Mouse (Mus musculus) midbrain, postnatal 0 days (tissue): ENCODE data around the gene Ttc39b. TPM values are rescaled to one million over a fixed set of nuclear protein-coding genes. Genes with fewer than 3 reads are reported as not detected.
A peak's percentile ranks its signal among the peaks of the same experiment; 100 is the strongest.

Experiments used
- ATAC-seq: fragments of 200-750 bp; cut with Nextera tagmentation; 2 replicates; pipeline ENCODE4 v1.8.0; 2017; ENCODE audit warnings: moderate number of reproducible peaks, mild to moderate bottlenecking, moderate TSS enrichment, moderate library complexity; ENCODE audit not compliant: low FRiP score
- DNase-seq: peaks from one replicate; pipeline ENCODE4 v3.0.0-alpha.2; 2015; ENCODE audit warnings: low spot score
- H3K27ac ChIP-seq: fragments of 300-500 bp; sonication (generic); 2 replicates; pipeline ENCODE4 v1.5.1; 2014; ENCODE audit warnings: low read depth, mild to moderate bottlenecking, low read length, mixed read lengths
- H3K27me3 ChIP-seq: fragments of 300-500 bp; sonication (generic); 2 replicates; pipeline ENCODE4 v1.6.1; 2014; ENCODE audit warnings: low read length, control low read depth, mixed read lengths; ENCODE audit not compliant: insufficient read depth
- H3K36me3 ChIP-seq: fragments of 300-500 bp; sonication (generic); 2 replicates; pipeline ENCODE4 v1.6.1; 2014; ENCODE audit warnings: low read length, control low read depth, mixed read lengths; ENCODE audit not compliant: insufficient read depth
- H3K4me1 ChIP-seq: fragments of 300-500 bp; sonication (generic); 2 replicates; pipeline ENCODE4 v1.6.1; 2014; ENCODE audit warnings: mild to moderate bottlenecking, control low read depth, antibody characterized with exemption, low read length, mixed read lengths; ENCODE audit not compliant: insufficient read depth
- H3K4me2 ChIP-seq: fragments of 300-500 bp; sonication (generic); 2 replicates; pipeline ENCODE4 v1.6.1; 2014; ENCODE audit warnings: low read depth, mild to moderate bottlenecking, low read length, mixed read lengths; ENCODE audit not compliant: poor library complexity, severe bottlenecking
- H3K4me3 ChIP-seq: fragments of 300-500 bp; sonication (generic); 2 replicates; pipeline ENCODE4 v1.5.1; 2014; ENCODE audit warnings: low read depth, mild to moderate bottlenecking, low read length, moderate library complexity
- H3K9ac ChIP-seq: fragments of 300-500 bp; sonication (generic); replicated peaks from 2 replicates; pipeline ENCODE4 v1.6.1; 2014; ENCODE audit warnings: mild to moderate bottlenecking, low read length, moderate library complexity, mixed read lengths; ENCODE audit not compliant: poor library complexity, severe bottlenecking
- H3K9me3 ChIP-seq: fragments of 300-500 bp; sonication (generic); 2 replicates; pipeline ENCODE4 v1.6.1; 2016; ENCODE audit warnings: low read length, control low read depth
- CTCF ChIP-seq: IDR thresholded peaks from 2 replicates; pipeline ENCODE4 v1.5.1; 2016; ENCODE audit warnings: antibody characterized with exemption, mild to moderate bottlenecking
- WGBS: fragments of 180-500 bp; shearing (Covaris S2); extraction: QIAGEN DNeasy Blood & Tissue Kit; methylation state at CpG from one replicate; pipeline ENCODE4 v1.1.7; 2014; 5-methylcytosine and 5-hydroxymethylcytosine counted together
- polyA plus RNA-seq: library from polyadenylated mRNA; unstranded; fragments of >200 nt; fragmentation: Nextera tagmentation; extraction: Ambion mirVana; gene quantifications from 2 replicates; pipeline ENCODE4 v1.2.1, GENCODE M21; 2015
- total RNA-seq: library from RNA; depleted of rRNA; stranded (reverse); fragments of >200 nt; gene quantifications from 2 replicates; pipeline ENCODE4 v1.2.3, GENCODE M21; 2014; rRNA removed

Gene Ttc39b
- total RNA-seq (14.7 and 16.4 TPM in 2 replicates), polyA plus RNA-seq (4.9 and 5.7 TPM in 2 replicates)

DNA sequence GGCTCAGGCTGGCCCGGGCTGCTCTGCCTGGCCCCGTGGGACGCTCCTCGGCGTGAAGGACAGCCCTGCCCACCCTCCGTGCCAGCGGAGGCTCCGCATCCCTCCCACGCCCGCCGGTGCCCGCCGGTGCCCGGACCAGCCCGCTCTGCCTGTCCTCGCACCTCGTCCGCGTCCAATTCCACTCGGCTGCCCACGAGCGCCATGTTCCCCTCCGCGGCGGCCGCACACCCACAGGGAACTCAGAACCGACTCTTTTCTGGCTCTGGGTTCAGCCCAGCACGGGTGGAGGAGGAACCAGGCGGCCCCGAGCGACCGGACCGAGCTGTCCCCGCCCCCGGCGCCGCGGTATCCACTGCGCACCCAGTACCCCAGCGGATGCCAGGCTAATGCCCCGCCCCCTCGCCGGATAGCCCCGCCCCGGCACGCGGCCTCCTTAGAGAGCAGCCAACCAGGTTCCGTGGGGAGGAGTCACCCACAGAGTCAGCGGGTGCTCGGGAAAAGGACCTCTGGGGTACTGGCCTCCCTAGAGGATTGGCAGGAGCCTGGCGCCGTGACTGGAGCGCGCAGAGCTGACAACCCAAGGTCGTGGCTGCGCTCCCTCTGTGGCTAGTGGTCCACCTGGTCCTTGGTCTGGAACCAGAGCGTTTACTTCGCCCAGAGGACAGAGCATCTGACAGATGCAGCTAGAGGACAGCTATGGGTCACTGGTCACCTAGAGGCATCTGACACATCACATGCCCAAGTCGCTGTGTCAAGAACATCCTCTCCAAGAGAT, at the start of gene Ttc39b:
Gene Ttc39b (minus strand): TSS at position 346 of the 775 bp plus-strand sequence.
- under 1% methylated on average over 58 of the region's 59 CpGs for WGBS
- no peaks in the 10 kb centered on the region for H3K9me3 ChIP-seq
- H3K4me3 ChIP-seq: peak within 1 kb of the TSS; percentile 70
- peak within 1 kb of the TSS; percentile 63 for H3K9ac ChIP-seq
- peak; percentile 98 for ATAC-seq
- H3K27ac ChIP-seq: peak within 1 kb of the TSS; percentile 57
- H3K27me3 ChIP-seq: no peaks in the 10 kb centered on the region
- TF ChIP-seq CTCF: no peak
- H3K36me3 ChIP-seq: no peaks in the 10 kb centered on the region
- DNase-seq: peak; percentile 90
- no peaks in the 10 kb centered on the region for H3K4me1 ChIP-seq
- H3K4me2 ChIP-seq: peak within 1 kb of the TSS; percentile 100

DNA sequence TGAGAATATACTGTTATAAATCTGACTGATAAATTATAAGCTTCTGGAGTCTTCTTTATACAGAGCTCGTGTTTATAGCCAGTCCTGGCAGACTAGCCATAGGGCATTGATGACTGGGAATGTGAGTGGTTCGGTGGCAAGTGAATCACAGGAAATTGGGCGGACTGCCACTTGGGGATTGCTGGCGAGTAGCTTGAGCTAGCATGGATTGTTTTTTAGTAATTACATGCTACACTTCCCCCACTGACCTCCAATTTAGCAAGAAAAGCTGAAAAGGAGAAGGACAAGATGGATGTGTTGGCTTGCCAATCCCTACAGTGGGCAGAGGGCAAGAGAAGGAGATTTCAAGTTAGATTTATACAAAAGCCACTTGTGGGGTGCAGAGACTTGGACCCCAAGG, 49.3 kb upstream of the Ttc39b start:
- 64% methylated on average over 4 of the region's 4 CpGs for WGBS
- Histone ChIP-seq H3K9me3 (no peaks in the 10 kb centered on the region), H3K36me3 (no peaks in the 10 kb centered on the region), H3K27ac (no peak overlapping the region), H3K27me3 (no peaks in the 10 kb centered on the region), H3K9ac (no peak overlapping the region), H3K4me3 (no peak overlapping the region), H3K4me1 (no peaks in the 10 kb centered on the region), H3K4me2 (no peak overlapping the region)
- no peak for ATAC-seq
- DNase-seq: no peak
- no peak for TF ChIP-seq CTCF

DNA sequence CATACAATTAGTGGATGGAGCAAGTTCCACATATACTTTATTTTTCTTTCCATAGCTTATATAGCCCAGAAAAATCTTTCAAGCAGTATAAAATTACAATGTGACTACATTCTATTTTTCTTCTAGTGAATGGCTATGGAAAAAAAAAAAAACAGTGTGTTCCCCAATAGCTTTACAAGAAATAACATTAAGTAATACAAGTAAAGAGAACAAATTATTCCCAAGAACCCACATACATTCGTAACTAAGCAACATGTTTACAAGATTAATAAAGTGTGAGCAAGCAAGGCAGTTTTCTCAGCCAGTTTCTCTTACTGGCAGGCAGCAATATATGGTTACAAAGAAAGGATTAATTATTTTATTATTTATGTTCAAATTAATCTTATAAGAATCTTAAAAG, 33.7 kb upstream of the Ttc39b start:
- Histone ChIP-seq H3K27ac (no peak overlapping the region), H3K36me3 (no peaks in the 10 kb centered on the region), H3K9ac (no peak overlapping the region), H3K4me1 (no peaks in the 10 kb centered on the region), H3K9me3 (no peaks in the 10 kb centered on the region), H3K4me3 (no peak overlapping the region), H3K4me2 (no peak overlapping the region), H3K27me3 (no peaks in the 10 kb centered on the region)
- no peak for TF ChIP-seq CTCF
- 89% methylated on average over 1 of the region's 1 CpGs for WGBS
- ATAC-seq (no peak), DNase-seq (no peak)

- H3K4me1 ChIP-seq: 0 out of 2 replicates have a peak, but pooled peaks cover 3% of the 10 kb centered on the region
- no peaks in the 10 kb centered on the region for H3K36me3 ChIP-seq
- WGBS: 89% methylated on average over 2 of the region's 2 CpGs
- DNase-seq (no peak), ATAC-seq (no peak)
- H3K9ac ChIP-seq: no peak overlapping the region
- no peak overlapping the region for H3K4me3 ChIP-seq
- no peaks in the 10 kb centered on the region for H3K9me3 ChIP-seq
- no peak for TF ChIP-seq CTCF
- H3K27ac ChIP-seq: no peak overlapping the region
- no peaks in the 10 kb centered on the region for H3K27me3 ChIP-seq
- H3K4me2 ChIP-seq: no peak overlapping the region
These were observed 30.7 kb upstream of the Ttc39b start for GRCm38 (mm10) chr4:83354786-83355185.

- no peaks in the 10 kb centered on the region for H3K27me3 ChIP-seq
- 0 out of 2 replicates have a peak, but pooled peaks cover 3% of the 10 kb centered on the region for H3K4me1 ChIP-seq
- ATAC-seq (no peak), DNase-seq (no peak)
- no peaks in the 10 kb centered on the region for H3K36me3 ChIP-seq
- H3K9me3 ChIP-seq: no peaks in the 10 kb centered on the region
- H3K27ac ChIP-seq: no peak overlapping the region
- no peak for TF ChIP-seq CTCF
- WGBS: 71% methylated on average over 6 of the region's 6 CpGs
- H3K4me2 ChIP-seq: no peak overlapping the region
- no peak overlapping the region for H3K9ac ChIP-seq
- H3K4me3 ChIP-seq: no peak overlapping the region
These were observed 29.9 kb upstream of the Ttc39b start for GRCm38 (mm10) chr4:83353949-83354348.

DNA sequence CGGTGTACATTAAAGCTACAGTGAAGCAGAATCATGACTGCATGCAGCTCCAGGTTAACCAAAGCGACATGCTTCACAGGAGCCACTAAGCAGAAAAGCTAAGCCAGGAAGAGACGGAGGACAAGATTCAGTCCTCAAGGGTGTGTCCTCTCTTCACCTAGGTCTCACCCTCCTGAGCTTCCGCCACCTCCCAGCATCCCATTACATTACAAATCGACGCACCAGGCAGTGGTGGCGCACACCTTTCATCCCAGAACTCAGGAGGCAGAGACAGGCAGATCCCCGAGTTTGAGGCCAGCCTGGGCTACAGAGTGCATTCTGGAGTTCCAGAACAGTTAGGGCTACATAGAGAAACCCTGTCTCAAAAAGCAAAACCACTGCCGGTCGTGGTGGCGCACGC, 29.2 kb upstream of the Ttc39b start:
- Histone ChIP-seq H3K4me2 (no peak overlapping the region), H3K27ac (no peak overlapping the region), H3K4me1 (0 out of 2 replicates have a peak, but pooled peaks cover 3% of the 10 kb centered on the region), H3K4me3 (no peak overlapping the region), H3K9ac (no peak overlapping the region), H3K36me3 (no peaks in the 10 kb centered on the region), H3K27me3 (no peaks in the 10 kb centered on the region), H3K9me3 (no peaks in the 10 kb centered on the region)
- ATAC-seq: no peak
- 96% methylated on average over 12 of the region's 12 CpGs for WGBS
- no peak for TF ChIP-seq CTCF
- no peak for DNase-seq
